Mouse (Mus musculus): ENCODE results near the gene Sfxn5. TPM values are rescaled to one million over a fixed set of nuclear protein-coding genes. Genes with fewer than 3 reads are reported as not detected.
A peak's percentile ranks its signal among the peaks of the same experiment; 100 is the strongest.

The Sfxn5 gene
- polyA plus RNA-seq, 1 experiment, result 23.6 TPM

- no peak overlapping the region for H3K27ac ChIP-seq (ENCODE audit: insufficient read depth, low read depth, low read length)
- DNase-seq, result no peak
- peaks cover 18% of the 10 kb centered on the region for H3K4me1 ChIP-seq (ENCODE audit: control insufficient read depth, insufficient read depth, low read length)
- no peaks in the 10 kb centered on the region for H3K36me3 ChIP-seq (ENCODE audit: control insufficient read depth, insufficient read depth, low read length)
- no peaks in the 10 kb centered on the region for H3K27me3 ChIP-seq (replicated peaks; ENCODE audit: control insufficient read depth, insufficient read depth, low read length)
- no peak for TF ChIP-seq POLR2A (IDR thresholded peaks at IDR 0.05; ENCODE audit: low read depth, low read length)
- no peak for TF ChIP-seq CTCF (conservative IDR thresholded peaks at IDR 0.05; ENCODE audit: insufficient read depth, insufficient read length, low read depth, low read length)
- H3K4me3 ChIP-seq (ENCODE audit: insufficient read depth, low read depth, low read length), result no peak overlapping the region
- WGBS, result 85% methylated on average over 10 of the region's 10 CpGs
These were observed 110.7 kb downstream of the Sfxn5 start for GRCm38 (mm10) chr6:85222551-85222950.

- Histone ChIP-seq H3K27ac (ENCODE audit: insufficient read depth, low read depth, low read length) (no peak overlapping the region), H3K4me1 (ENCODE audit: control insufficient read depth, insufficient read depth, low read length) (0 out of 2 replicates have a peak, but pooled peaks cover 9% of the 10 kb centered on the region), H3K36me3 (ENCODE audit: control insufficient read depth, insufficient read depth, low read length) (no peaks in the 10 kb centered on the region), H3K4me3 (ENCODE audit: insufficient read depth, low read depth, low read length) (no peak overlapping the region), H3K27me3 (replicated peaks; ENCODE audit: control insufficient read depth, insufficient read depth, low read length) (no peaks in the 10 kb centered on the region)
- DNase-seq, result no peak
- WGBS, result 69% methylated on average over 4 of the region's 4 CpGs
- TF ChIP-seq POLR2A (IDR thresholded peaks at IDR 0.05; ENCODE audit: low read depth, low read length), result no peak
These were observed 112.3 kb downstream of the Sfxn5 start for GRCm38 (mm10) chr6:85220917-85221316.

GRCm38 (mm10) chr6:85219706-85220105 is 113.5 kb downstream of the Sfxn5 start:
- Histone ChIP-seq H3K4me3 (ENCODE audit: insufficient read depth, low read depth, low read length) (no peak overlapping the region), H3K27ac (ENCODE audit: insufficient read depth, low read depth, low read length) (no peak overlapping the region), H3K4me1 (ENCODE audit: control insufficient read depth, insufficient read depth, low read length) (0 out of 2 replicates have a peak, but pooled peaks cover 1% of the 10 kb centered on the region), H3K27me3 (replicated peaks; ENCODE audit: control insufficient read depth, insufficient read depth, low read length) (no peaks in the 10 kb centered on the region), H3K36me3 (ENCODE audit: control insufficient read depth, insufficient read depth, low read length) (no peaks in the 10 kb centered on the region)
- 96% methylated on average over 11 of the region's 11 CpGs for WGBS
- no peak for DNase-seq
- TF ChIP-seq CTCF (conservative IDR thresholded peaks at IDR 0.05; ENCODE audit: insufficient read depth, insufficient read length, low read depth, low read length) (no peak), POLR2A (IDR thresholded peaks at IDR 0.05; ENCODE audit: low read depth, low read length) (no peak)

GRCm38 (mm10) chr6:85218684-85219445 is 114.4 kb downstream of the Sfxn5 start:
- no peaks in the 10 kb centered on the region for H3K27me3 ChIP-seq (replicated peaks; ENCODE audit: control insufficient read depth, insufficient read depth, low read length)
- H3K4me1 ChIP-seq (ENCODE audit: control insufficient read depth, insufficient read depth, low read length), result no peaks in the 10 kb centered on the region
- DNase-seq, result no peak
- TF ChIP-seq POLR2A (IDR thresholded peaks at IDR 0.05; ENCODE audit: low read depth, low read length), result no peak
- TF ChIP-seq CTCF (conservative IDR thresholded peaks at IDR 0.05; ENCODE audit: insufficient read depth, insufficient read length, low read depth, low read length), result no peak
- H3K36me3 ChIP-seq (ENCODE audit: control insufficient read depth, insufficient read depth, low read length), result no peaks in the 10 kb centered on the region
- no peak overlapping the region for H3K4me3 ChIP-seq (ENCODE audit: insufficient read depth, low read depth, low read length)
- no peak overlapping the region for H3K27ac ChIP-seq (ENCODE audit: insufficient read depth, low read depth, low read length)
- WGBS, result 73% methylated on average over 5 of the region's 5 CpGs

- Histone ChIP-seq H3K27me3 (replicated peaks; ENCODE audit: control insufficient read depth, insufficient read depth, low read length) (no peaks in the 10 kb centered on the region), H3K36me3 (ENCODE audit: control insufficient read depth, insufficient read depth, low read length) (no peaks in the 10 kb centered on the region), H3K4me1 (ENCODE audit: control insufficient read depth, insufficient read depth, low read length) (no peaks in the 10 kb centered on the region), H3K27ac (ENCODE audit: insufficient read depth, low read depth, low read length) (no peak overlapping the region), H3K4me3 (ENCODE audit: insufficient read depth, low read depth, low read length) (no peak overlapping the region)
- WGBS, result 75% methylated on average over 4 of the region's 4 CpGs
- TF ChIP-seq POLR2A (IDR thresholded peaks at IDR 0.05; ENCODE audit: low read depth, low read length) (no peak), CTCF (conservative IDR thresholded peaks at IDR 0.05; ENCODE audit: insufficient read depth, insufficient read length, low read depth, low read length) (no peak)
- no peak for DNase-seq
These were observed 115.0 kb downstream of the Sfxn5 start for GRCm38 (mm10) chr6:85218251-85218650.

- WGBS, result 38% methylated on average over 1 of the region's 1 CpGs
- no peaks in the 10 kb centered on the region for H3K27me3 ChIP-seq (replicated peaks; ENCODE audit: control insufficient read depth, insufficient read depth, low read length)
- peaks cover 25% of the 10 kb centered on the region for H3K4me1 ChIP-seq (ENCODE audit: control insufficient read depth, insufficient read depth, low read length)
- peak; percentile 83 for DNase-seq
- H3K27ac ChIP-seq (ENCODE audit: insufficient read depth, low read depth, low read length), result peak overlapping the region; percentile 61; the same call in 1 of the 2 replicates
- TF ChIP-seq CTCF (conservative IDR thresholded peaks at IDR 0.05; ENCODE audit: insufficient read depth, insufficient read length, low read depth, low read length) (no peak), POLR2A (IDR thresholded peaks at IDR 0.05; ENCODE audit: low read depth, low read length) (no peak)
- H3K4me3 ChIP-seq (ENCODE audit: insufficient read depth, low read depth, low read length), result no peak overlapping the region
- H3K36me3 ChIP-seq (ENCODE audit: control insufficient read depth, insufficient read depth, low read length), result no peaks in the 10 kb centered on the region
These were observed 122.5 kb downstream of the Sfxn5 start for GRCm38 (mm10) chr6:85210686-85211085.

GRCm38 (mm10) chr6:85209226-85209967 is 123.8 kb downstream of the Sfxn5 start:
- no peaks in the 10 kb centered on the region for H3K27me3 ChIP-seq (replicated peaks; ENCODE audit: control insufficient read depth, insufficient read depth, low read length)
- WGBS, result 55% methylated on average over 9 of the region's 9 CpGs
- peak; percentile 86 for DNase-seq
- no peaks in the 10 kb centered on the region for H3K36me3 ChIP-seq (ENCODE audit: control insufficient read depth, insufficient read depth, low read length)
- peak overlapping the region; percentile 11; the same call in 1 of the 2 replicates for H3K27ac ChIP-seq (ENCODE audit: insufficient read depth, low read depth, low read length)
- peaks cover 25% of the 10 kb centered on the region for H3K4me1 ChIP-seq (ENCODE audit: control insufficient read depth, insufficient read depth, low read length)
- TF ChIP-seq CTCF (conservative IDR thresholded peaks at IDR 0.05; ENCODE audit: insufficient read depth, insufficient read length, low read depth, low read length), result no peak
- TF ChIP-seq POLR2A (IDR thresholded peaks at IDR 0.05; ENCODE audit: low read depth, low read length), result no peak
- H3K4me3 ChIP-seq (ENCODE audit: insufficient read depth, low read depth, low read length), result no peak overlapping the region
